Mouse (Mus musculus): ENCODE results near the gene Il12rb2. TPM values are rescaled to one million over a fixed set of nuclear protein-coding genes. Genes with fewer than 3 reads are reported as not detected.

Il12rb2 gene
- total and polyA plus RNA-seq, 3 experiments, result 0.15 to 3.1 (median 0.27) TPM

- Histone ChIP-seq H3K4me1 (ENCODE audit: insufficient read depth, low read depth, low read length) (no peaks in the 10 kb centered on the region), H3K27me3 (ENCODE audit: insufficient read depth, low read length) (peaks cover 17% of the 10 kb centered on the region), H3K36me3 (replicated peaks) (no peaks in the 10 kb centered on the region), H3K4me3 (ENCODE audit: low read depth, low read length) (no peak overlapping the region), H3K9me3 (replicated peaks) (no peaks in the 10 kb centered on the region)
- DNase-seq (ENCODE audit: low spot score) (no peak), ATAC-seq (ENCODE audit: extremely low read depth, insufficient number of reproducible peaks, low FRiP score, poor library complexity, severe bottlenecking) (no peak)
- no peak for TF ChIP-seq TAL1 (conservative IDR thresholded peaks at IDR 0.05; ENCODE audit: low read depth, low read length)
- no peak for TF ChIP-seq CTCF (IDR thresholded peaks at IDR 0.05; ENCODE audit: low read depth, low read length)
- TF ChIP-seq GATA1 (IDR thresholded peaks at IDR 0.05; ENCODE audit: borderline replicate concordance, low read length), result no peak
- no peak for TF ChIP-seq POLR2AphosphoS5 (IDR thresholded peaks at IDR 0.05; ENCODE audit: insufficient replicate concordance, low read depth, low read length)
- no peak for TF ChIP-seq GATA2 (IDR thresholded peaks at IDR 0.05; ENCODE audit: borderline replicate concordance, low read depth, low read length)
Observed at GRCm38 (mm10) chr6:67244451-67244850, 131.5 kb downstream of the Il12rb2 start.

- no peak for TF ChIP-seq GATA1 (IDR thresholded peaks at IDR 0.05; ENCODE audit: borderline replicate concordance, low read length)
- TF ChIP-seq TAL1 (conservative IDR thresholded peaks at IDR 0.05; ENCODE audit: low read depth, low read length), result no peak
- TF ChIP-seq CTCF (IDR thresholded peaks at IDR 0.05; ENCODE audit: low read depth, low read length), result no peak
- no peak for TF ChIP-seq GATA2 (IDR thresholded peaks at IDR 0.05; ENCODE audit: borderline replicate concordance, low read depth, low read length)
- no peak for TF ChIP-seq POLR2AphosphoS5 (IDR thresholded peaks at IDR 0.05; ENCODE audit: insufficient replicate concordance, low read depth, low read length)
- Histone ChIP-seq H3K4me3 (ENCODE audit: low read depth, low read length) (no peak overlapping the region), H3K4me1 (ENCODE audit: insufficient read depth, low read depth, low read length) (no peaks in the 10 kb centered on the region), H3K9me3 (replicated peaks) (no peaks in the 10 kb centered on the region), H3K36me3 (replicated peaks) (no peaks in the 10 kb centered on the region), H3K27me3 (ENCODE audit: insufficient read depth, low read length) (peaks cover 17% of the 10 kb centered on the region)
- ATAC-seq (ENCODE audit: extremely low read depth, insufficient number of reproducible peaks, low FRiP score, poor library complexity, severe bottlenecking), result no peak
- no peak for DNase-seq (ENCODE audit: low spot score)
Observed at GRCm38 (mm10) chr6:67243765-67244420, 132.1 kb downstream of the Il12rb2 start.

Other genes starting within 250 kb of the Il12rb2 start
- gene Serbp1, start 138.0 kb downstream of the Il12rb2 start, total RNA-seq (2014; fragmentation: Nextera tagmentation), result 1,171 and 1,332 TPM in 2 replicates
- gene Serbp1, start 138.0 kb downstream of the Il12rb2 start, total RNA-seq (2017), result 1,188 and 1,473 TPM in 2 replicates
- 2,449 and 2,463 TPM in 2 replicates for gene Serbp1, start 138.0 kb downstream of the Il12rb2 start, polyA plus RNA-seq (2012)
- gene Il23r, start 115.7 kb upstream of the Il12rb2 start, total RNA-seq (2014; fragmentation: Nextera tagmentation), result not detected in 2 replicates
- 0.05 TPM in 1 of 2 replicates, not detected in the other for gene Il23r, start 115.7 kb upstream of the Il12rb2 start, total RNA-seq (2017)
- gene Il23r, start 115.7 kb upstream of the Il12rb2 start, polyA plus RNA-seq (2012), result not detected in 2 replicates
- not detected in 2 replicates for gene Tacstd2, start 159.6 kb upstream of the Il12rb2 start, total RNA-seq (2014; fragmentation: Nextera tagmentation)
- 0.06 TPM in 1 of 2 replicates, not detected in the other for gene Tacstd2, start 159.6 kb upstream of the Il12rb2 start, total RNA-seq (2017)
- not detected in 2 replicates for gene Tacstd2, start 159.6 kb upstream of the Il12rb2 start, polyA plus RNA-seq (2012)

All from G1E (cell line).